Mouse (Mus musculus) cerebellum, adult 18-20 months (tissue): ENCODE measurements around the gene Tspan14.

Experiments
- DNase-seq, 2 experiments: peaks; one replicate each; pipeline ENCODE4 v3.0.0; 2021

The Tspan14 gene

DNA sequence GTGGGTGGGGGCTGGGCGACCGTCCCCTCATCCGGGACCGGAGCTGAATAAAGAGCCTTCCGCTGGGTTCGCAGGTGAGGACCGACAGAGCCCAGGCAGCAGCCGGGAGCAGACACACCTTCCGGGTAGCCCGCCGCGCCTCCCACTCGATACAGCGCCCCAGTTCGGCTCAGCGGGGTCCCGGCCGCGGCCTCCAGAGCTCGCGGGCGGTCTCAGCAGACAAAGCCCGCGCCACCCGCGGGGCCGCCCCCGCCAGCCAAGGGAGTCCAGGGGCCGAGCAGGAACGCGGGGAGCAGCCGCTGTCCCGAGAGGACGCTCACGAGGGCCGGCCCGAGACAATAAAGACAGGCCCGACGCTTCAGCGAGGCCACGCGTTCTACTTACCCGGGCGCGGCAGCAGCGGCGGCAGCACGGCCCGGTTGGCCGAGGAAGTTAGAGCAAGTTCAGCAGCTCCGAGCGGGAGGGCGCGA lies at the start of gene Tspan14:
Gene Tspan14 (minus strand): TSS at position 416 of the 470 bp plus-strand sequence.
- peak in 1 of 2 experiments; percentile 49 for DNase-seq

DNA sequence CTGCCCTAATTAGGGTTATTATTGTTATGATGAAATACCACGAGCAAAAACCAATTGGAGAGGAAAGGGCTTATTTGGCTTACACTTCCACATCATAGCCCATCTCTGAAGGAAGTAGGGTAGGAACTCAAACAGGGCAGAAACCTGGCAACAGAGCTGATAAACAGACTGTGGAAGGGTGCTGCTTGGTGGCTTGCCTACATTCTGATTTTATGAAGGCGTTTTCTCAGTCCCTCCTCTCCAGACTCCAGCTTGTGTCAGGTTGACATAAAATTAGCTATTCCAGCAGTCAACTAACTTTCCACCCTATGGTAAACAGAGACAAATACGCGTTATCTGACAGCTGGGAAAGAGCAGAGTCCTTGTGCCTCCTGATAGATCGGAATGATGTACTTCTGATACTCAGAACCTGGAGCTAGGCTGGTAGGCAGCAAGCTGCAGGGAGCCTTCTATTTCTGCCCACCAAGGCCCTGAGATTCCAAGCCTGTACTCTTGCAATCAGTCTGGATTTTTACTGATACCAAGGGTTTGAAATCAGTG lies 48.2 kb upstream of the Tspan14 start:
- no peak for DNase-seq

DNA sequence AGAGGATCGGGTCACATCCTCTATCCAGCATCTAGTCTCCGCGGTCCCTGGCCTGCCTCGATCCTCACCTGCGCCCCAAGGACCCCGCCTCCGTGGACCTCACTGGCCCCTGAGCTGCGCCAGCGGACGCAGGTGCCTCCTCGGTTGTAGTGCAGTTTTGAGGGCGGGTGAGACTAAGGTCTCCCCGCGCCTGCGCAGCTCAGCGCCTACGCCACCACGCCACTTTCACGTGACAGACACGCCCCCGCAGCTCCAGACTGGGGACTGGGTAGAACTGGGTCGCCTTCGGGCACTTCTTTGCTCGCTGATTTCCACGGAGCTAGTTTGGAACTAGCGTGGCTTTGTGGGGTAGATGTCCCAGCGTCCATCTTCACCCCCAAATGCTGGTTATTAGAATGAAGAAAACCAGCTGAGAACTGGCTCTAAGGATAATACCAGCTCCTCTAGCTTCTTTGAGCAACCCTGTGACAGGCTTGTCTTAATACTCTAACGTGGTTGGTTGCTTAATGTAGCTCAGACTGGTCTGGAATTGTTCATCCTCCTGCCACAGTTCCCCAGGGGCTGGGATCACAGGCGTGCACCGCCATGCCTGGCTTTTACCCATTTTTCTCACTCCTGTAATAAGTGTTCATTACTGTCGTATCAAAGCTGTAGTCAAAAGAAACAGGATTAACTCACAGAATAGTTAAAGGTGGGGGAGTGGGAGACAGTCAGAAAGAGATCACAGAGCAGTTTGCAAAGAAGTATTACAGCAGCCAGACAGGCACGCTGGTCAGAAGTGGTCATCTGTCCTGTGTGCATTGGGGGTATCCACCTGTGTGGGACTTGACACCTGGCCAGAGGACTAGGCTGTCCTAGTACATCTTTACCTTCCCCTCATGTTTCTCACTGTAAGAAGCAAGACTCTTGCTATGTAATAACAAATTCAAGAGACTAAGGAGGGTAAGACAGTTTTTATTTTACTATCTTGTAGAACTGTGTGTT lies 47.3 kb upstream of the Tspan14 start, which contains the start of gene Fam213a:
Gene Fam213a (minus strand): TSS at position 159 of the 984 bp plus-strand sequence.
- peak; percentile 94 to 96 for DNase-seq

DNA sequence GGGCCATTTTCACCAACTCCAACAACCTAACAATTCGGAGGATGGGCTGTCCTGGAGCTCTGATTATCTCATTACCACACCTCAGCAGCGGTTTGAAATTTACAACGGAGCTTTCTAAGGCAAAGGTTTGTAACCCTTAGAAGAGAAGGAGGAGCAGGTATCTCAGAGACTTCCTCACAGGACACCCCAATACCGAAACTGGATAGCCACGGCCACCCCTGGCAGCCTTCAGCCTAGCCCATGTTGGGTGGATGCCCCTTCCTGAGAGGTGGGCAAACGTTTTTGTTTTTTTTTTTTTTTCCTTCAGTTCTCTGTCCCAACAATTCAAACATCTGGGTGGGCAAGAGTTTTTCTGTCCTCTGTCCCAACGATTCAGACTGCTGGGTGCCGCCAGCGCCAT lies 46.5 kb upstream of the Tspan14 start:
- DNase-seq = peak in 1 of 2 experiments; percentile 16

DNA sequence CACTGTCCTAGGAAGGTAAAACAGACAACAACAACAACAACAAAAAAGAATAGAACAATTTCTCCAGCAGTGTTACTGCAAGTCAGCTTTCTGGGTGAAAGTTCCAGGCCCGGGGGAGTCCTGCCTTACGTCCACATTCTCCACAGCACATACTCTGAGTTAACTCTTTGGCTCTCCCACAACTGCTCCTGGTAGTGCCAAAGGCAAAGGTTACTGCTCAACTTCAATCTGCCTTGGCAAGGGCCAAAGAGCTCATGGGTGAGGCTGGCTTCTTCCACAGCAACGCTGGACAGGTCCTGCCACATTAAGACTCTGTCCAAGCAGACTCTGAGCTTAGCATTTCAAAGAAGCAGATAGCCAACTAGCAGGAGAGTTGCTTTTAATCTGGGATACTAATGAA lies 45.3 kb upstream of the Tspan14 start:
- DNase-seq = no peak

DNA sequence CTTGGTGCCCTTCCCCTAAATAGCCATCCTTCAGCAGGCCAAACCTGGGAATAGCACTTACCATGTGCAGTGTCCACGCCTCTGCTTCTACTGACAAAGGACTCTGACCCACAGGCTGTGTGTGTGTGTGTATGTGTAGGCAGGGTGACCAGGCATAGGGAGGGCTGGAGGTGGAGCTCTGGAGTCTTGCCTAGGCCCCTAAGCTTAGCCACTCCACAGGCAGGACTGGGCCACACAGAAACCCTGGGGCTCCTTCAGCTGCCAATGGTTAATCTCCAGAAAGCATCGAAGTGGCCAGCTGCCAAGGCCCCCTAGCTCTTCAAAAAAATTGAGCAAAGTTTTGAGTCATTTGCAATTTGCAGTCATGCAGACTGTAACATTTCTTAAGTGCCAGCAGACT lies 41.5 kb upstream of the Tspan14 start:
- DNase-seq = no peak

DNA sequence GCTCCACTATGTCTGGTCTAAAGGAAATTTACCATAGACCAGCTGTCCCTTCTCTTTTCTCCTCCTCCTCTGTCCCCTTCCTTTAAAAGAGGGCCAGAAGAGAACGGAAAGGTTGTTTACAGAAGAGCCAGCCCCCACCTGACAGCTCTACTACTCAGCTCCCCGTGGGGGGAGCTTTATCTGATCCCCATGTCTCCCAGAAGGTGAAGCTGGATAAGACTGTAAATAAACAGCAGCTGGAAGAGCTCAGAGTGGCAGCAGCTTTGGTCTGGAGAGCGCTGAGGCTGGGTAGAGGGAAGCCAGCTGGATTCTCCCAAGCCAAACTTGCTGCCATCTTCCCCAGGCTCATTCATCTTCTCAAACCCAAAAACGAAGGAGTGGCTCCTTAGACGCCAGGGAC lies 41.0 kb upstream of the Tspan14 start:
- no peak for DNase-seq

DNA sequence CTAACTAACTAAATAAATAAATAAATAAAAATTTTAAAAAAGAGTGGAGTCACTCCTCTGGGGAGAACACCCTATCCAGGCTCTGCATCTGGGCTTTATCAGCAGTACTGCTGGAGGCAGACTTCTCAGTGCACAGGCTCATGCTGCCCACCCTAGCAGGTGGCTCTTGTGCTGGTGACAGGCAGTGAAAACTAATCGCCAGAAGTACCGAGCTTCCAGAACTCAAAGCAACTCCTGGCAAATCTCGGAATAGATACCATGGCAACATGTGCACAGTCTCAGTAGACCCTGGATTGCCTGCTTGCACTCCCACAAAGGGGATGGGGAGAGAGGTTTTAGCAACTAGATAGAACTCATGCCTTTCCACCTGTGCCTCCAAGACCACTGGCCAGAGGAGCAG lies 40.3 kb upstream of the Tspan14 start:
- DNase-seq = no peak

DNA sequence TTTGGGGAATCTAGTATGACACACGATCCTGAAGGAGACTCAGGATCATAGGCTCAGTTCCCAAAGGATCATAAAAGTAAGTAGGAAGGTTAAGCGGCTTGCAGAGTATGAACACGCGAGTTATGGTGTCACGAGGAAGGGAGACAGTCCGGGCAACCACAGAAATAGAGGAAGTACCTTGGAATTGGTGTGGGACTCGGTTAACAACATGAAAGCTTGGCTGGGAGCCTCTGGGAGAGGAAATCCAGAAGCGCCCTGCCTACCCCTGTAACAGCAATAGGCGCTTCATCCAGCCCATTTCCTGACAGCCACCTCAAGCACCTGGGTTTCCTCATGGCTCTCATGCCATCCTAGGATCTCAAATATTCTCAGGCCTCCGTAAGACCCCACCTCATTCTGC lies 39.7 kb upstream of the Tspan14 start:
- no peak for DNase-seq

DNA sequence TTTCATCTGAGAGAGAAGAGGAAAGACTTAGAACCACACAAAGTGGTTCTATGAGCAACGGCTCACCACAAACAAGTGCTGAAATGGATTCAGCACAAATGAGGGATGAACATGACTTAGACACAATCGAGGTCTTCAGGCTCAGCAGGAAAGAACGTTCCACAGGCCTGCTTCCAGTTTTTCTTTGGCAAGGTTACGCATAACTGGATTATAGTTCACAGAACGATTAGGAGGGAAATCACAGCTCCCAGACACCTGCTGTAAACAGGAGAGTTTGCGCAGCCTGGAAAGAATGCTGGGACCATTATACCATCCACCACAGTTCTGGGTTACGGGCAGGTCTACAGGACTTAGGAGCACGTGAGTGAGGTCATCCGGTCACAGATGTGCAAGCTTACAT lies 39.1 kb upstream of the Tspan14 start:
- no peak for DNase-seq

DNA sequence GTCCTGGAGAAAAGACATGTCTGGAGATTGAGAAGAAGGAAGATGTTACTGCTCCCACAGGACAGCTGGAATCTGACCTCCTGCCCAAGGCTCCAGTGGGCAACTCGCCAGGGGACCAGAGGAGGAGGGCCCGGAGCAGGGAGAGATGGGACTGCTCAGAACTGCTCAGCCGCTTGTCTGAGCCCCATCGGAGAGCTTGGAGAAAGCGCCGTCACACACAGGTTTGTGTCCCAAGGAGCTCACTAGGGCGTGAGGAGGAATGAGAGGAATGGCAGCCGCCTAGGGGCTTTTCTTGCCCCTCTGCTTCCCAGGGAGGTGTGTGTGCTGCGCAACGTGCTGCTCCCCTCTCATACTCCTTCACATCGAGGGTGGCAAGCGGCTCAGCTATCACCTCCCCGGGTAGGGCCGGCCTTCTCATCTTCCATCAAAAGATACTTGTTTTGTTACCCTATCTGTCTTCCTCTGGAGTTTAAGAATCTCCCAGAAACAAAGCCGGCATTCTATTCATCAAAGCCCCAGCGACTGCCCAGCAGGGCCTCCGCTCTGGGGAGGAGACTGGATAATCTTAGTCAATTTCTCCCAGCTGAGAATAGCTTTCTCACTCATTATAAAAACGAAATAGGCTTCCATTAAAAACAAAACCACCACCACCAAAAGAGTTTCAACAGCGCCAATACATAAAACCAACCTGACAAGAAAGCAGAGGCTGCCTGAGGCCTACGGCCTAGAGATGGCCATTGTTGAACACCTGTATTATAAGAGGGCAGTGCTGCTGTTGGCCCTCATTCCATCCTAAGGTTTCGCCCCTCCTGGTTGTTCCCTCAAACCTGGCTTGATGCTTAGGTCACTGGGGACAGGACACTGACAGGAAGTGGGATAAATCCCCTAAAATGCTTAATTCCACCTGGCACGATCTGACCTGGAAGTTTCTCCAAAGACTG lies 37.9 kb upstream of the Tspan14 start:
- peak; percentile 20 to 21 for DNase-seq

DNA sequence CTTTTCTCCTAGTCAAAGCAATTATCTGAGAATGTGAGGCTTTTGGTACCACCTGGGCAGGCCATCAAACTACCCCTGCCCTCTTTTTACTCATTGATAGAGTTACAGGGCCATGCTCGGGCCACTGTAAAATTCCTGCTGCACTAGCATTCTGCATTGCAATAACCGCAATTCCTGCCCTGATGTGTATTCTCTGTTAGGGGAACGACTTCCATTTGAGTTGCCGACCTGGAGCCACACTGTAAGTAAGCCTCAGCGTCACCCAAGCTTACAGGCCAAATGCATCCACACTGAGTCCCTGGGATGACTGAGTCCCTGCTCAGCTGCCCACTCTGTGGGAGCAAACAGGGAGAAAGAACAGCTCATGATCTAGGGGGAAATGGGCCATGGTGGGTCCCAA lies 35.0 kb upstream of the Tspan14 start:
- DNase-seq = no peak

DNA sequence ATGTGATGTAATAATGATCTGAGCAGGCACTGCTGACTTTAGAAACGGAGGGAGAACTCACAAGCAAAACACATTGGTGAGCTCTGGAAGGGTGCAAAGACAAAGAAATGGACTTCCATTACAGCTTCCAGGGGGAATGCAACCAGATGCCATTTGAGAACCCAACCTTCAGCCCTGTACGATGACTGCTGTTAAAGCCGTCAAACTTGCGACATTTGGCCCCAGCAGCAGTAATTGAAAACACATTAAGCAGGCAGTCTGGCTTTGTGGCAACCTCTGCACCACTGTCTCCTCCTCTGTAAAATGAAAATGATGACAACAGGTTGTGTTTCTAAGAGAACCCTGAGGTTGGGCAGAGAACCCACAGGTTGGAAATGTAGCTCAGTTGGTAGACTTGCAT lies 34.2 kb upstream of the Tspan14 start:
- DNase-seq = no peak

DNA sequence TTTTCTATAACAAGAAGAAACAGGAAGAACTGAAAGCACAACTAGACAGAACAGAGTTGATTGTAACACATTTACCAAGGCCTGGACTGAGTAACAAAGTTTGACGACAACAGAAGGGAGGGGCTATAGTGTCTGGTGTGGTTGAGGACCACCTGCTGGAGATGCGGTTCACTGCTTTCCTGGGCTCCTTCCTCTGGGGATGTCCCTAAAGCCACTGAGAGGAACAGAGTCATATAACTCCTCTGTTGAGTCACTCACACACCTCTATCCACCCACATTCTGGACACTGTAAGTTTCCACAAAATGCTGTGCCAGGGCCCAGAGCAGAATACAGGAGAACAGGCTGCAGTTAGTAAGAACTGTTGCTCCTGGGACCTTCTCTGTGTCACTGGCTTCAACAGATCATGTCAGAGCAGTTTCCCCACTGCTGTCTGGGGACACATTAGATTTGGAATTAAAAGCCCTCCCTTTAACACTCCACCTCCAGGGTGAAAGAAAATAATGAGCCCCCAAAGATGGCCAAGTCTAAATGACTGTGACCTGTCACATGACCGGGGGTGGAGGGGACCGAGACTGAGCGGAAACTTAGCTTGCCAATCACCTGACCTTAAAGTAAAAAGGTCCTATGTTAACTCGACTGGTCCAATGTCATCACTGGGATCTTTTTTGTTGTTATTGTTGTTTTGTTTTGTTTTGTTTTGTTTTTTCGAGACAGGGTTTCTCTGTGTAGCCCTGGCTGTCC lies 33.5 kb upstream of the Tspan14 start:
- DNase-seq = no peak

DNA sequence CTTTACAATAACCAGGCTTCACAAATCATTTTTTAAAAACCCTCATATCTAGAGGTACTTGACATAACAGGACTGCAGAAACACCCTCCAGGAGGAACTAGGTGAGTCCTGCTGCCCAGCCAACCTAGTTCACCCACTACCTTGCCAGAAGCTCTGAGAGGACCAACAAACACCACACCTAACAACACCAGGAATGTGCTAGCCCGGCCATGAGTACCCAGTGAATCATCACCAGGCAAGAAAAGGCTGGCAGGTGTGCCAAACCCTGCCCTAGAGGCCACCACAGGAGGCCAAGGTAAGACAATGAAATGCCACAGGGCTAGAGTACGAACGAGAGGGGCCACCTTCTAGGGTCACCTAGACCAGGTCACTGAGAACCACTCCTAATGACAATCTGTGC lies 29.6 kb upstream of the Tspan14 start:
- no peak for DNase-seq

DNA sequence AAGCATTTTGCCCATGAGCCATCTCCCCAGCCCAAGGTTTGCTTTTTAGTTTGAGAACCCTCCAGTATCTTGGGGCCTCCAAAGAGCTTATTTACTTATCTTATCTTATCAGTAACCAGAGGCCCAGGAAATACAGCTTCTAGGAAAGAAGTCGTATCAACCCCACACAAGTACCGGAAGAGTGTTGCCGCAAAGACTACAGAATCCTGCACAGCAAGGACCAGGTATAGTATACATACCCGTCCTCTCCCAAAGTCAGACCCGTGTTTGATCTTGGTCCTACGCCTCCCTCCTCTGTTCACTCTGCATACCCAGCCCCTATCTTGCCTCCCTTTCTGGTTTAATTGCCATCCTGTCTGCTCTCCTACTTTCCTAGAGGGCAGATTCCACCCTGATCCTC lies 25.9 kb upstream of the Tspan14 start:
- no peak for DNase-seq

DNA sequence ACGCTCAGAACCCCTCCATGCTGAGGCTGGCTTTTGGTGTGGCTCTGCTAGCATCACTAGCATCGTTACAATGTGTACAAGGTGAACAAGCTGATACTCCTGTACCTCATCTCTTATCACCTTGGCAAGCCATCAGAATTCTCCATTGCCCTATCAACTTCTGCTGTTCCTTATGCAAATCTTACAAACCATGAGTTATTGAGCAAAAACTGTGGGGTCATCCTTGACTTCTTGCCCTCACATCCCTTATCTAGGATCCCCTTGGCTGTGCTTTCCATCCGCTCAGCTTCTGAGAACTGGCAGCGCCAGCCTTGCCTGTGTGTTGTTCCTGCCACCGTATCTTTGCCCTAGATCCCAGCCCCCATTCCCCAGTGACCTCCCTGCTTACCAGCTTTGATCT lies 22.2 kb upstream of the Tspan14 start:
- DNase-seq = no peak

DNA sequence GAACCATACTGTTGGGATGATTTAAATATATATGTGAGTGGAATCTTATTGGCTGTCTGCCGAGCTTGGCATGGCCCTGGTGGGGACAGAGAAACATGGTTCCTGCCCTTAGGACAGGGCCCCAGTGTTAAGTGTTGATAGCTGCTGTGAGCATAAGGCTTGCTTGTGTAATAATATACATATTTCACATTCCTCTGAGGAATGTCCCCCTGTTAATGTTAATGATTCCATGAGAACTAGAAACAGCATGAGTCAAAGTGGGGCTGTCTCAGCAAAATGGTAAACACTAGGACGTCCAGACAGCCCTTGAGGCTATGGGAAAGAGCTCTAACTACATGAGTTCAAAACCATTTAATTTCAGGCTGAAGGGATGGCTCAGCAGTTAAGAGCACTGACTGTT lies 20.6 kb upstream of the Tspan14 start:
- DNase-seq = no peak

DNA sequence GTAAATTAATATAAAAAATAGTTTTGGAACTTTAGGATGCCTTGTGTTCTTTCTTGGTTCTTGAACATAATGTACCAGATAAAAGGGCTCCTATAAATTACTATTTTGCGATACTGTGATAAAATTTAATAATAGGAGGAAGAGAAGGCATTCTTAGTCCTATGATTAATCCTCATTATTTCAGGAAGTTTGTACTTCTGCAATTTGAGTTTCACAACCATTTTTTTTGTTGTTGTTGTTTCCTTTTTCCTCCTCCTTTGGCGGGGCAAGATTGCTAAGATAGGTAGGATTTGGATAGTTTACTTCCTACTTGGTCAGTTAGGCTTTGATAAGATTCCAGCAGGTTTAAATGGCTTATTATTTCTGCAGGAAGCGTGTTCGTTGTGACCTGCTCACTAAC lies 19.0 kb upstream of the Tspan14 start:
- DNase-seq = no peak

DNA sequence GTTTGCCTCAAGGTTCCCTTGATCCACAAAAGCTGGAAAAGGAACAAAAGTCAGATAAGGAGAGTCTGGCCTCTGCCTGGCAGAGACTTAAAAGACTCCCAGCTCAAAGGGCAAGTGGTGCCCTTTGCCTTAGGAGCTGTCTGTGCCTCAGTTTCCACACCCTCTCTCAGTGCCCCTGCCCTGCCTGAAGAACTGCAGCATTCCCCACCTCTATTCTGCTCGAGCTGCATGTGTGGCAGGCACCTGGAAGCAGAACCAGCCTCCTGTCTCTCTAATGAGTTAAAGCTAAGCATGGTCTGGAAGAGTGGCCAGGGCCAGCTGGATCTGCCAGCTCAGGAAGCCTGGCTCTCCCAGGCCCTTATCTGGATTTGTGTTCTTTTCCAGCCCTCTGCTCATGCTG lies 13.1 kb upstream of the Tspan14 start:
- no peak for DNase-seq

DNA sequence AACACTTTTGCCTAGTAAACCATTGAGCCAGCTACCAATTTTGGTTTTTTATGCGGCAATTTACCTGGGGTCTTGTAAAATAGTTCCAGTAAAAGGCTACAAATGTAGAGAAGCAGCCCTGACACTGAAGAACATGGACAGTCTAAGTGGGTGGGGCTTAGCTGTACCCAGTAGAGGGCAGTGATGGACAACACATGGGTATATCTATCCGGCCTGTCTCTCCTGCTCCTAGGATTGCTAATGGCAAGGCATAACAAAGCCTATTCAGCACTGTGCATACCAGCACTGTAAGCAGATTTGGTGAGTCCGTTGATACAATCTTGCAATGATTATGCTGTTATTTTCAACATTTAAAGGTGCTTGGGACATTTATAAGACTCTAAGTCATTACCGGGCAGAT lies 12.4 kb upstream of the Tspan14 start:
- DNase-seq = peak in 1 of 2 experiments; percentile 48

DNA sequence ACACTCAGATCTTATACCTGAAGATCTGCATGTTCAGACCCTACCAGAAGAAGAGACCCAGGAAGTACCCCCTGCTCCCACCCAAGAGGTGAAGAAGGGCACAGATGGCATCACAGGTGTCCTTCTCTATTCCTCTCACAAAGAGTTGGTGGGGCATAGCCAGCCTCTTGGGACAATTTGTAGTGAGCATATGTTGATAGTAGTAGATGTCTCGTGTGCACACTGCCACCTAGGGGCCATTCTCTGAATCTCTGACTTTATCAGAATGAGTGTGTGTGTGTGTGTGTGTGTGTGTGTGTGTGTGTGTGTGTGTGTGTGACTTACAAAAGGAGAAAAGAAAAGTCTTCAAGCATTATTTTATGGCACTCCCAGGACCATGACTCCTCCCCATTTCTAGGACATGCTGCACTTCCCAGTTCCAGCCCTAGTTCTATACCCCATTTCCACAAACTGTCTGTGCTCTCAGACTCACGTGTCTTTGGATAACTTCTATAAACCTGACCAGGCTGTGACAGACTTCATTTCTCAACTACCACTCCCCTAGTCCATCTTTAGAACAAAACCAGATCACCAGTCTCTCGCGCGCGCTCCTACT lies 8.6 kb upstream of the Tspan14 start:
- DNase-seq = peak; percentile 57 to 70
